Mouse (Mus musculus): ENCODE data around the gene Olfr437.
"Not testable (repeated sequence)": the region's sequence is repeated elsewhere in the genome, so short reads cannot be mapped to it uniquely, and the experiment has no call there.

Gene Olfr437

DNA sequence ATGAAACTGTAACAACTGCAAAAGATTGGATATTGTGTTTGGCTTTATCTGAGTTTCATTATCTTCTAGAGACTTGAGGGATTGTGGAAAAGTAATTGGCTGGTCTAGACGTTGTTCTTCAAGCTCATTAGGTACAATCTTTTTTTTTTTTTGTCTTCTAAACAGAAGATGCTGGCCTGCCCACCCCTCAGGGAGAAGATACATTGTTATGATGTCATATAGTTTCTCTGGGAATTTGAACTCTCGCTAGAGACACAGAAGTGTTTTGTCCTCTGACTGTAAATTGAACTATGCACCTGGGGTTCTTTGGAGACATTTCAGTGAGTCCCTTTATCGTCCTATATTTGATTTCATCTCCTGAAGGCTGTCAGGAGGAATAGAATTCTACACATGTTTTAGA is at the start of gene Olfr437:
Olfr437 (plus strand) TSS at position 301 of the 400 bp plus-strand sequence.
- in situ Hi-C loops (cut with MboI, MseI) = no loop called here

DNA sequence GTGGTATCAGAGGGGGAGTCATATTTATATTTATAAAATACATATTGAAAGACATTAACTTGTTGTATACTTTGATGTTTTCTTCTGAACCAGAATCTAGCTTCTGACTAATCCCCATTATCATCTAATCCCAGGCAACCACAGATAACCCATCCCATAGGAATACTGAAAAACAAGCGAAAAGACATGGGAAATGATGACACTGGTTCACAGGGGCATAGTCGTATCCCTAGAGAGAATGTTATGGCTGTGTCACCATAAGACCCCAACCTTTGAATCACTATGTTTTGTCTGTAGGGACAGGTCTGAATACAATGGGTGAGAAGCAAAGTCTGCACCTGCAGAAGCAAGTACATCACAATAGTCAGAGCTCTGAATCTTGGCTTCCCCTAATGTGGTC is 16.8 kb upstream of the Olfr437 start, which contains the start of gene Olfr237-ps1:
Olfr237-ps1 (plus strand) TSS at position 301 of the 400 bp plus-strand sequence.
- in situ Hi-C loops (cut with MboI, MseI) = not testable (repeated sequence)

- in situ Hi-C loops (cut with MboI, MseI) = no loop called here
Observed at GRCm38 (mm10) chr6:43159502-43159901, 3.6 kb upstream of the Olfr437 start.

GRCm38 (mm10) chr6:43167246-43167645 is 4.2 kb downstream of the Olfr437 start:
- in situ Hi-C loops (cut with MboI, MseI) = no loop called here

GRCm38 (mm10) chr6:43171840-43172239 is 8.8 kb downstream of the Olfr437 start, which contains the start of gene Olfr13:
Gene Olfr13, plus strand, starts transcription at chr6:43172140.
- in situ Hi-C loops (cut with MboI, MseI) = no loop called here

- in situ Hi-C loops (cut with MboI, MseI) = no loop called here
Observed at GRCm38 (mm10) chr6:43178129-43178528, 15.0 kb downstream of the Olfr437 start.

DNA sequence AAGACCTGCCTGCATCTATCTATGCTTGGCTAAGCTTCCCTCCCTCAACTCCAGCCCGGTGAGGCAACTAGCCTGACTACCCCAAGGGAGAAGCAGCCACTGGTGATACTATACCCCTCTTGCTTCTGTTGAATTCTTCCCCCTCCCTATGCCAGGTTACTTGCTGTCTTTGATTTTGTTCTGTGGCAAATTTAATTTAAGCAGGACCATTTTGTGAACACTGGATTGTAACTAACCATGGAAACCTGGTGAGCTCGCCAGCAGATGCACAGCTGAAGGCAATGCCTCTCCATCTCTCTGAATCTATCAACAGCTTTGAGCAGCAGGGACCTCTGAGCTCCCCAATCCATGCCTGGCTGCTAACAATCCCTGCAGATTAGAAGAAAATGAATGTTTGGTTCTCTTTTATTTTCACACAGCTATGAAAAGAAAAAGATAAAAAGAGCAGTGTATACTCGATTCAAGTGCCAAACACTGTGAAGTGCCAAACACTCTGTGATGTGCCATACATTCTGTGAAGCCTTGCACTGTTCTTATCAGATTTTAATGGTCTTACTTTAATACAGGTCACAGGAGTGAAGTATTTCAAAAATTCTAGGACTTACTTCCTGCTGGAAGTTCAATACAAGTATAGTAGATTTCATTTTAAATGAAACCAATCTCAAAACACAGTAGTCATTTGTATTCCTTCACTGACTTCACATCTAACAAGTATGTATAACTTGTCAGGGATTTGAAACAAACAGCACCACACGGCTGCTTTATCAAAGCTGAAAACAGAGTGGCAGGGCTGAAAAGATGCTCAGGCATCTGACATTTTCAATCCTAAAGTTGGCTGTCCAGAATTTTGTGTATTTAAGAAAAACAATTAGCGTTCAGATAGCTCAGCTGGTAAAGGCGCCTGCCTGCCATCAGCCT is 15.8 kb downstream of the Olfr437 start:
- in situ Hi-C loops (cut with MboI, MseI) = no loop called here

- in situ Hi-C loops (cut with MboI, MseI) = no loop called here
Observed at GRCm38 (mm10) chr6:43190986-43191385, 27.9 kb downstream of the Olfr437 start.

GRCm38 (mm10) chr6:43196781-43197180 is 33.7 kb downstream of the Olfr437 start, which contains the start of gene Olfr435:
Gene Olfr435, plus strand, starts transcription at chr6:43197146.
- in situ Hi-C loops (cut with MboI, MseI) = no loop called here

DNA sequence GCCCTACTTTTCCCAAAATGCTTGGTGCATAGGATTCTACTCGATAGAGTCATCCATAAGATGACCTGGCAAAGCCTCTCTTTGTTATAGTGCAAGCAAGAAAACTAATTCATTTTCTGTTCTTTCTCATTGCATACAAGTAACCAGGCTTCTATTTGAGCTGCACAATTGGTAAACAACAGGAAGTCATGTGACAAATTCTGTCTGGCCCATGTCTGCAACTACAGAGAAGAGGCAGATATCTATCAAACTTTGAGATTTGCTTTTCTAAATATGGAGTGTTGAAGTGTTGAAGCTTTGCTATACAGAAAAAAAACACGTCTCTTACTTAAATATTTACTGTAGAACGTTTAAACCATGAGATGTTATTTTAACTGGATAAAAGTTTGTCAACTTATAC is 35.0 kb downstream of the Olfr437 start:
- in situ Hi-C loops (cut with MboI, MseI) = no loop called here

- in situ Hi-C loops (cut with MboI, MseI) = no loop called here
Observed at GRCm38 (mm10) chr6:43202786-43203185, 39.7 kb downstream of the Olfr437 start.

GRCm38 (mm10) chr6:43205355-43205754 is 42.3 kb downstream of the Olfr437 start:
- in situ Hi-C loops (cut with MboI, MseI) = no loop called here

GRCm38 (mm10) chr6:43212873-43213272 is 49.8 kb downstream of the Olfr437 start, which contains the start of gene Olfr434:
Gene Olfr434, plus strand, starts transcription at chr6:43213021.
- in situ Hi-C loops (cut with MboI, MseI) = not testable (repeated sequence)

All from T-helper 1 cell (primary cell).